Comparison of ENCODE assay signal across 9 mouse cellular contexts in genomic region chr6:108145941-108146588, GRCm38 (mm10). TPM values are rescaled to one million over a fixed set of nuclear protein-coding genes. Genes with fewer than 3 reads are reported as not detected.
DNase-seq lines count a peak whose midpoint lies in the region; ATAC-seq lines count a peak whose summit lies in the region.
"Had no signal": no experiment of that assay in that cellular context is flagged by ENCODE, and none has a peak within 500 bp of the region (broad histone marks: within the 10 kb centered on the region; RNA-seq: fewer than 3 reads in every experiment).

No protein-coding gene starts in this region.

- H3K27me3 ChIP-seq in forebrain, embryonic 15.5 days = no peaks in the 10 kb centered on the region
- no peaks in the 10 kb centered on the region for H3K27me3 ChIP-seq in neural tube, embryonic 15.5 days (replicated peaks)
- H3K27me3 ChIP-seq in intestine, embryonic 15.5 days (replicated peaks) = no peaks in the 10 kb centered on the region

- peak; percentile 24 for DNase-seq in retina, embryonic 14.5 days (ENCODE audit: low spot score)
- no peak for DNase-seq in retina, postnatal 1 day
- DNase-seq in layer of hippocampus, adult 9-11 months = peak; percentile 65
- DNase-seq in heart, postnatal 25 days (ENCODE audit: low spot score) = no peak
- DNase-seq in gastrocnemius, postnatal 14 days = no peak
- DNase-seq: liver, postnatal 0 days had no signal

- no peaks in the 10 kb centered on the region for H3K36me3 ChIP-seq in forebrain, embryonic 15.5 days
- peaks cover 5% of the 10 kb centered on the region for H3K36me3 ChIP-seq in neural tube, embryonic 15.5 days
- H3K36me3 ChIP-seq in intestine, embryonic 15.5 days = no peaks in the 10 kb centered on the region

- peaks cover 18% of the 10 kb centered on the region for H3K4me1 ChIP-seq in forebrain, embryonic 15.5 days
- peaks cover 9% of the 10 kb centered on the region for H3K4me1 ChIP-seq in neural tube, embryonic 15.5 days
- H3K4me1 ChIP-seq in intestine, embryonic 15.5 days (replicated peaks) = no peaks in the 10 kb centered on the region

- H3K9ac ChIP-seq in forebrain, embryonic 15.5 days (replicated peaks) = no peak overlapping the region
- H3K9ac ChIP-seq in neural tube, embryonic 15.5 days (replicated peaks) = no peak overlapping the region
- no peak overlapping the region for H3K9ac ChIP-seq in intestine, embryonic 15.5 days
- H3K9ac ChIP-seq: liver, postnatal 0 days had no signal

- WGBS in forebrain, embryonic 15.5 days = 35% methylated on average over 7 of the region's 7 CpGs
- 33% methylated on average over 7 of the region's 7 CpGs for WGBS in neural tube, embryonic 15.5 days
- WGBS in intestine, embryonic 15.5 days = 84% methylated on average over 7 of the region's 7 CpGs

- peak overlapping the region; percentile 66 for H3K27ac ChIP-seq in forebrain, embryonic 15.5 days (replicated peaks)
- H3K27ac ChIP-seq in neural tube, embryonic 15.5 days (replicated peaks) = peak overlapping the region; percentile 54
- no peak overlapping the region for H3K27ac ChIP-seq in intestine, embryonic 15.5 days

- H3K4me3 ChIP-seq in forebrain, embryonic 15.5 days = no peak overlapping the region
- H3K4me3 ChIP-seq in neural tube, embryonic 15.5 days (replicated peaks) = no peak overlapping the region
- no peak overlapping the region for H3K4me3 ChIP-seq in intestine, embryonic 15.5 days (replicated peaks)

- no peak overlapping the region for H3K4me2 ChIP-seq in forebrain, embryonic 15.5 days (replicated peaks)
- no peak overlapping the region for H3K4me2 ChIP-seq in neural tube, embryonic 15.5 days
- no peak overlapping the region for H3K4me2 ChIP-seq in intestine, embryonic 15.5 days (replicated peaks)

- ATAC-seq in forebrain, embryonic 15.5 days (replicated peaks) = peak; percentile 93
- peak; percentile 93 for ATAC-seq in neural tube, embryonic 15.5 days (ENCODE audit: low FRiP score)
- no peak for ATAC-seq in intestine, embryonic 15.5 days
- ATAC-seq: liver, postnatal 0 days had no signal

- no peaks in the 10 kb centered on the region for H3K9me3 ChIP-seq in forebrain, embryonic 15.5 days
- H3K9me3 ChIP-seq in neural tube, embryonic 15.5 days (replicated peaks) = no peaks in the 10 kb centered on the region
- H3K9me3 ChIP-seq in intestine, embryonic 15.5 days = no peaks in the 10 kb centered on the region

- intact Hi-C loops in heart, postnatal 25 days (cut with DNase I) = no loop called here
- intact Hi-C loops in gastrocnemius, postnatal 14 days (cut with DNase I; ENCODE audit: low total_unique reads) = no loop called here

RNA-seq across cellular contexts. Expression of gene Sumf1, which starts 39.3 kb away (rescaled TPM):
- 12.3 and 13.0 TPM in 2 replicates for polyA plus RNA-seq in forebrain, embryonic 15.5 days (2015; fragmentation: Nextera tagmentation; extraction: Ambion mirVana)
- 11.6 and 13.5 TPM in 2 replicates for polyA plus RNA-seq in neural tube, embryonic 15.5 days (2015; fragmentation: Nextera tagmentation; extraction: Ambion mirVana)
- total RNA-seq in heart, postnatal 25 days (2021) = 10 to 100 TPM; 11.2 to 12.4 TPM
- 1 to 10 TPM; 9.5 TPM for total RNA-seq in gastrocnemius, postnatal 14 days (2021)
- polyA plus RNA-seq in intestine, embryonic 15.5 days (2015; fragmentation: Nextera tagmentation; extraction: Ambion mirVana) = 22.0 and 22.3 TPM in 2 replicates

Comparison
In these comparisons a context has a peak if more than half of its experiments do, and no peak if none do; other contexts are left out.
1. DNase-seq: peak in retina, embryonic 14.5 days (single experiment) and layer of hippocampus, adult 9-11 months (single experiment); none in retina, postnatal 1 day (single experiment), heart, postnatal 25 days (single experiment) and gastrocnemius, postnatal 14 days (single experiment).